Mouse (Mus musculus) frontal cortex, postnatal 14 days (tissue): ENCODE measurements at regions not wholly inside any gene's neighbourhood (a gene's known extent, or its start where the extent isn't known, plus 50 kb on each side); places are given as distances from the start of the nearest gene placed in this dataset.

Source experiments
- DNase-seq, 2 experiments: peaks; one replicate each; pipeline ENCODE4 v3.0.0; 2022; ENCODE audit warnings: low spot score in 2 of 2

- no peak for DNase-seq
Observed at GRCm38 (mm10) chr12:71370091-71370490, 60.4 kb downstream of the Dact1 start.

- DNase-seq, result no peak
Observed at GRCm38 (mm10) chr12:71371948-71372347, 62.3 kb downstream of the Dact1 start.

DNA sequence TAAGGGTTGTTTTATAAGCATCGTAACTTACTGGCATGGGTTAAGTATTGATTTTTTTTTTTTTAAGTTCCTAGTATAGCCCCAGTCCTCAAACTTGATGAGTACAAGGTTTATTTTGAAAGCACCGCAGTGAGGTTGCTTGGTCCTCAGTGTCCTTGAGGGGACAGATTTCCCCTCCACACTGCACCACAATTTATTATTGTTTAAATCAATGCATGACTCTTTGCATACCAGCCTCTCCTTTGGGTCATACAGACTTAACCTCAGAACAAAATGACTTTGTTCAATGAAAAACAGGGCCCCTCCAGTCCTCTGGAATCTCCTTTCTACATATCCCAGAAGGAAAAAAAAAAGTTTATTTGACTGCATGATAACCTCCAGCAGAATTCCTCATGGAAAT, 63.9 kb downstream of the Dact1 start:
- no peak for DNase-seq

- no peak for DNase-seq
Observed at GRCm38 (mm10) chr12:71376446-71376845, 66.8 kb downstream of the Dact1 start.

DNA sequence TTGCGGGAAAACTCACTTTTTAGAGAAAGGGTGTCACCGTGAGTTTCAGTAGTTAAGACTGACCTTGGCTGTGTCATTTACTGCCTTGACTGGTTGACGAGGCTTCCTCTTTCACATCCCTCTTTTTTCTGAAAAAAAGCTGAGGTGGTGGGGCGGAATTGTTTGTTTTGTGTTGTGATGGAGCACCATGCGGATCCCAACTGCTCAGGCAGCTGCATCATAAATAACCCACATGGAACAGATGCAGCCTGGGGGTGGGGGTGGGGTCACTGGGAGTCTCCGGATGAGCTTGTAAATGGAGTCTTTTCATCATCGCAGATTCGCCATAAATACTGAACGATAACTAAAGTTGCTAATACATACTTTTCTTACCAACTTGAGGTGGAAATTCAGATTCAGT, 67.3 kb downstream of the Dact1 start:
- DNase-seq, result no peak

GRCm38 (mm10) chr12:71379626-71380423, 70.1 kb downstream of the Dact1 start:
- DNase-seq, result no peak

GRCm38 (mm10) chr12:71380424-71380761, 70.7 kb downstream of the Dact1 start:
- no peak for DNase-seq

- DNase-seq, result no peak
Observed at GRCm38 (mm10) chr12:71386251-71386650, 76.6 kb downstream of the Dact1 start.

DNA sequence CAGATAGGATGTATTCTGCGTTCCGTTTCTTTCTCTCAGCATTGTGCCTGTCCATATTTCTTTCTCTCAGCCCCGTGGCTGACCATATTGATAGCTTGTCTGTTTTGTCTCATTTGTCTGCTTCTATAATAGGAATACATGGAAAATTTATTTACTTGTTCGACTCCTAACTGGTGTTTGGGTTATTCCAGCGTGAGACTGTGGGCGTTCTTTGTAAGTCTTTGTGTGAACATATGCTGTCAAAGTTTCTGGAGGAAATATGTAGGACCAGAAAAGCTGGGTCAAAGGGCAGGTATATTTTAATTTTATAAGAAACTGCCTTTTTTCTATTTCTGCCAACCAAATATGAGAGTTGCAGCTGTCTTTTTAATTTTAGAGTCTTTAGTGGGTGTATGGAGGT, 81.8 kb downstream of the Dact1 start:
- DNase-seq, result no peak

DNA sequence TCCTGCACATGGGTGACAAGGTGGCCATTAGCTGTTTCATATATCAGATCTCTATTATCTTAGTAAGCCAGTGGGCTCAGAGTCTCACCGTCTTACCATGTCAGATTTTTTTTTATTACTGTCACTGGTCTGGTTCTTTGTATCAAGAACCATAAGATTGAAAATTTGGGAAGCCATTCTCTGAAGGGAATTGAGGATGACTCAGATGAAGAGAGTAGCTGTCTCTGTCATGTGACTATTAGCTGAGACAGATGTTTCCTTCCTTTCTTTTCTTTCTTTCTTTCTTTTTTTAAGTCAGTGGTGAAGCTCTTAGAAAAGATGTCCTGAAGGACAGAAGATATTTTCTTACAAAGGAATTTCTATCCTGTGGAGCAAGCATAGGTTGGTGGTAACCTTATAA, 84.1 kb downstream of the Dact1 start:
- no peak for DNase-seq

GRCm38 (mm10) chr12:71397456-71397855, 87.8 kb downstream of the Dact1 start:
- DNase-seq, result no peak

- DNase-seq, result no peak
Observed at GRCm38 (mm10) chr12:71398701-71399100, 89.0 kb downstream of the Dact1 start.

GRCm38 (mm10) chr12:71400201-71400600, 90.5 kb downstream of the Dact1 start:
- DNase-seq, result no peak

DNA sequence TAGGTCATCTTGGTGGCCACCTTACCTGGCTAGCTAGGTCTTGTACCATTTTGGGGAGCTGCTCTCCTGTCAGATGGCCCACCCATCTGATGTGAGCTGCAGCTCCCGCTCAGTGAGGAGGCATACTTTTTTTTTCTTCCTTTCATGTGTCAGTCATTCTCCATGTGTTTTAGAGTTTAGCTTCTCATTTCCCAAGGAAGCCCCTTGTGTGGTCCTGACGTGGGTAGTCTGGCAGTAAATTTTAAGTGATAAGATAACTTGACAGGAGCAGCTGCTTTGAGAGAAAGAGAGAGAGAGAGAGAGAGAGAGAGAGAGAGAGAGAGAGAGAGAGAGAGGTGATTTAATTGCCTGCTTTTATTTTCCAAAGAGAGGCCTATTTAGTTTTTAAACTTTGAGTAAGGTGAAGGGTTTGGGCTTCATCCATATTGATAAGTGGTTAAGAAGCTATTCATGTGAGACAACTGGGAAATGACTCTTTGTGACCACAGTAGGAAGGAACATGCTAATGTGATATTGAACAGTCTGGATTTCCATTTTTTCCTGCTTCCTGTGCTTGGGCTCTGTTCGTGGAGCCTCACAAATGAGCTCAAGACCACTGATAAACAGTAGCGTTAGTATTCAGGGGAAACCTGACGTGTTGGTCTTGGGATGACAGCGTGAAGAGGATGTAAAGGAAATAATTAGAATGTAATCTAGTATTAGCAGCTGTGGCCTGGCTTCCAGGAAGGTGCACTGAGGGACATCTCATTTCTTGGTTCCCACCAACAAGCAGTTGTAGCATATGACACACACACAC, 92.1 kb downstream of the Dact1 start:
- no peak for DNase-seq

GRCm38 (mm10) chr12:71407294-71407693, 97.6 kb downstream of the Dact1 start:
- no peak for DNase-seq

DNA sequence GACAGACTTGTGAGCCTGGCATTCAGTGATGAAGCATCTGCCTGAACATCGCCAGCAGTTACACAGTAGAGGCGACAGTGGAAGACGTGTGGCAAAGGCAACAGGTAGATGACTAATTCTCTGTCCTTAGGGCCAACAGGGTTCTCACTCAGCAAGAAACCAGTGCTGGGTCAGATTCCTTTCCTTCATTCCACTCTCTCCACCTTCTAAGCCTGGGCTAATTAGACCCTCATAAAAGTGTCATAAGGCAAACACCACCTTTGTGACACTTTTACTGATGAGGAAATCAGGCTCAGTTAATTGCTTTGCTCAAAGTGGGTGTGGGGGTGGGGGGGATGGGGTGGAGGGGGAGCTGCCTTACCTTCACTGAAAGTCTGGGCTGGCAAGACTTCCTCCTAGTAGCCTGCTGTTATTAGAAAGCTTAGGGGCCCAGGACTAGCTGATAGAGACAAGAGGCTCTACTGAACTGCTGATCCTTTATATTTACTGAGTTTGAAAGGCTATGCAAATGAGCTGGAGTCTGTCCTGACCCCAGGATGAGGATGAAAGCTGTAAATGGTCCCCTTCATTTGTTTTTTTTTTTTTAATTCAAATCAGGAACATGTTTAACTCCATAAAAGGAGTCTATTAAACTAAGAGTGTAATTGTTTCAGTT, 98.8 kb downstream of the Dact1 start:
- DNase-seq, result no peak

- no peak for DNase-seq
Observed at GRCm38 (mm10) chr12:71412331-71412730, 102.6 kb downstream of the Dact1 start.

DNA sequence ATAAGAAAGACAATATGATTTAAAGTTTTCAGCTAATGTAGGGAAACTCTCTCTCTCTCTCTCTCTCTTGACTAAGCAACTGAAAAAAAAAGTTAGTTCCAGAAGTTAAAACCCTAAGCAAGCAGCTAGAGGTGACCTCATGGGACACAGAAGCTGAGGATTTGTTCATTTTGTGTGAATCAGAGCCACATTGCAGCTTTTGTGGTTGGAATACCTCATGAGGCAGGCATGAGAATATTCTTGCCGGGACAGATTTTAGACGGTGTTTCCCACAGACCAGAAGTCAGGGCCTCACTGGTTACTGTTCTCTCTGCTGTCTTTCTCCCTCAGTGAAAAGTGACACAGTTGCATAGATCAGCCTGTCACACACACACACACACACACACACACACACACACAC, 107.3 kb downstream of the Dact1 start:
- DNase-seq, result no peak

- DNase-seq, result no peak
Observed at GRCm38 (mm10) chr12:71418186-71418585, 108.5 kb downstream of the Dact1 start.

GRCm38 (mm10) chr12:71419161-71419560, 109.5 kb downstream of the Dact1 start:
- DNase-seq, result no peak

- no peak for DNase-seq
Observed at GRCm38 (mm10) chr12:71426023-71426719, 116.5 kb downstream of the Dact1 start.

- DNase-seq, result no peak
Observed at GRCm38 (mm10) chr12:71427974-71428373, 118.3 kb downstream of the Dact1 start.
